Comparison of ENCODE assay signal across 45 mouse cellular contexts in the genomic region with DNA sequence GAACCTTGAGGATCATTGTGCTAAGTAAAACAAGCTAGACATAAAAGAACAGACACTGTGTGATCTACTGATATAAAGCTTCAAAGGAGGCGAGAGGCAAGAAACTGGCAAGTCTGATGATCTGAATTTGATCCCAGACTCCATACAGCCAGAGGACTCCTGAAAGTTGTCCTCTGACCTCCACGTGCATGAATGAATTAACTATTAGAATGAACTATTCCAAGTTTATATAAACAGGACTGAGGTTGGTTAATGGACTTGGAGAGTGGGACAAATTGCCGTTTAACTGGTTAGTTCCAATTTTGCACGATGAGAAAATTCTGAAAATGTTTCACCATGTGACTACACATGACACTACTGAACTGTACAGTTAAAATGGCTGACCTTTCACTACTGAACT. TPM values are rescaled to one million over a fixed set of nuclear protein-coding genes. Genes with fewer than 3 reads are reported as not detected.
"Had no signal": no experiment of that assay in that cellular context is flagged by ENCODE, and none has a peak within 500 bp of the region (broad histone marks: within the 10 kb centered on the region; RNA-seq: fewer than 3 reads in every experiment).

No protein-coding gene starts in this region.

- H3K4me1 ChIP-seq: limb, embryonic 10.5 days; limb, embryonic 12.5 days; limb, embryonic 13.5 days; limb, embryonic 15.5 days; liver, embryonic 12.5 days; liver, embryonic 13.5 days; liver, embryonic 15.5 days; lung, embryonic 15.5 days; neural tube, embryonic 12.5 days had no signal

- H3K27me3 ChIP-seq: limb, embryonic 12.5 days; limb, embryonic 13.5 days; limb, embryonic 15.5 days; liver, embryonic 12.5 days; liver, embryonic 13.5 days; liver, embryonic 15.5 days; lung, embryonic 15.5 days; megakaryocyte, embryonic 14.5 days; midbrain, embryonic 12.5 days; midbrain, embryonic 13.5 days; midbrain, embryonic 15.5 days; neural tube, embryonic 12.5 days had no signal

- DNase-seq: left cerebral cortex, postnatal 4 days; liver, embryonic 13.5 days; liver, postnatal 0 days; lung, adult 18-20 months; lung, adult 2 months; lung, embryonic 14.5 days; lung, postnatal 10 days; lung, postnatal 14 days; lung, postnatal 36 days; lung, postnatal 4 days; midbrain, embryonic 14.5 days had no signal

- H3K27ac ChIP-seq: limb, embryonic 10.5 days; limb, embryonic 12.5 days; limb, embryonic 13.5 days; limb, embryonic 15.5 days; liver, embryonic 12.5 days; liver, embryonic 13.5 days; liver, embryonic 14.5 days; liver, embryonic 15.5 days; lung, embryonic 15.5 days; macrophage; midbrain, embryonic 10.5 days; midbrain, embryonic 12.5 days; midbrain, embryonic 13.5 days; midbrain, embryonic 15.5 days; neural tube, embryonic 12.5 days had no signal

- H3K4me2 ChIP-seq: limb, embryonic 12.5 days; limb, embryonic 13.5 days; limb, embryonic 15.5 days; liver, embryonic 11.5 days; liver, embryonic 12.5 days; liver, embryonic 13.5 days; liver, embryonic 15.5 days; lung, embryonic 14.5 days; lung, embryonic 15.5 days; midbrain, embryonic 11.5 days; midbrain, embryonic 12.5 days; midbrain, embryonic 13.5 days; midbrain, embryonic 15.5 days; neural tube, embryonic 12.5 days had no signal

- H3K9ac ChIP-seq: limb, embryonic 12.5 days; limb, embryonic 13.5 days; limb, embryonic 15.5 days; liver, embryonic 12.5 days; liver, embryonic 13.5 days; liver, embryonic 14.5 days; liver, embryonic 15.5 days; liver, postnatal 0 days; lung, embryonic 14.5 days; lung, embryonic 15.5 days; midbrain, embryonic 12.5 days; midbrain, embryonic 13.5 days; midbrain, embryonic 15.5 days; neural tube, embryonic 12.5 days had no signal

- H3K36me3 ChIP-seq: limb, embryonic 10.5 days; limb, embryonic 12.5 days; limb, embryonic 13.5 days; limb, embryonic 15.5 days; liver, embryonic 12.5 days; liver, embryonic 13.5 days; liver, embryonic 15.5 days; lung, embryonic 15.5 days; midbrain, embryonic 10.5 days; midbrain, embryonic 12.5 days; midbrain, embryonic 13.5 days; midbrain, embryonic 15.5 days; neural tube, embryonic 12.5 days had no signal

- H3K4me3 ChIP-seq: limb, embryonic 10.5 days; limb, embryonic 12.5 days; limb, embryonic 13.5 days; limb, embryonic 15.5 days; liver, embryonic 12.5 days; liver, embryonic 13.5 days; liver, embryonic 15.5 days; lung, embryonic 15.5 days; megakaryocyte, embryonic 14.5 days; midbrain, embryonic 10.5 days; midbrain, embryonic 12.5 days; midbrain, embryonic 13.5 days; midbrain, embryonic 15.5 days; myocyte; neural tube, embryonic 12.5 days had no signal

- H3K9me3 ChIP-seq: limb, embryonic 10.5 days; limb, embryonic 12.5 days; limb, embryonic 13.5 days; limb, embryonic 15.5 days; liver, embryonic 12.5 days; liver, embryonic 13.5 days; liver, embryonic 15.5 days; lung, embryonic 15.5 days; megakaryocyte, embryonic 14.5 days; midbrain, embryonic 10.5 days; midbrain, embryonic 12.5 days; midbrain, embryonic 13.5 days; midbrain, embryonic 15.5 days; neural tube, embryonic 12.5 days had no signal

RNA-seq across cellular contexts. Expression of gene Il18, which starts 5.7 kb away (rescaled TPM):
- total RNA-seq: megakaryocyte-erythroid progenitor cell, adult 5-6 weeks had no signal

RNA-seq across cellular contexts. Expression of gene Tex12, which starts 12.2 kb away (rescaled TPM):
- total RNA-seq: left cerebral cortex, adult 8-10 months; left cerebral cortex, postnatal 10 days; left cerebral cortex, postnatal 14 days; left cerebral cortex, postnatal 25 days; left cerebral cortex, postnatal 36 days; left cerebral cortex, postnatal 4 days; megakaryocyte progenitor cell, adult 5-6 weeks; megakaryocyte, adult 5-6 weeks; megakaryocyte-erythroid progenitor cell, adult 5-6 weeks; midbrain, postnatal 0 days; monocyte, adult 5-6 weeks had no signal
- polyA plus RNA-seq: limb, embryonic 10.5 days; limb, embryonic 11.5 days; limb, embryonic 12.5 days; limb, embryonic 13.5 days; limb, embryonic 14.5 days; limb, embryonic 15.5 days; liver, embryonic 11.5 days; liver, embryonic 12.5 days; liver, embryonic 13.5 days; liver, embryonic 14.5 days; liver, embryonic 15.5 days; liver, embryonic 16.5 days; liver, postnatal 0 days; lung, adult 2 months; lung, embryonic 14.5 days; lung, embryonic 15.5 days; lung, embryonic 16.5 days; lung, postnatal 0 days; macrophage; midbrain, postnatal 0 days; myocyte; neural tube, embryonic 11.5 days had no signal

RNA-seq across cellular contexts. Expression of gene Plet1, which starts 54.6 kb away (rescaled TPM):
- total RNA-seq: left cerebral cortex, adult 8-10 months; left cerebral cortex, postnatal 10 days; left cerebral cortex, postnatal 14 days; left cerebral cortex, postnatal 36 days; left cerebral cortex, postnatal 4 days; megakaryocyte, adult 5-6 weeks; megakaryocyte-erythroid progenitor cell, adult 5-6 weeks; monocyte, adult 5-6 weeks had no signal
- polyA plus RNA-seq: limb, embryonic 10.5 days; macrophage had no signal
